Mouse (Mus musculus): ENCODE results near the gene Dus1l. TPM values are rescaled to one million over a fixed set of nuclear protein-coding genes. Genes with fewer than 3 reads are reported as not detected.
"Not testable (repeated sequence)": the region's sequence is repeated elsewhere in the genome, so short reads cannot be mapped to it uniquely, and the experiment has no call there.

The Dus1l gene
- polyA plus RNA-seq, 1 experiment from 2014 or later, result 51.6 TPM

DNA sequence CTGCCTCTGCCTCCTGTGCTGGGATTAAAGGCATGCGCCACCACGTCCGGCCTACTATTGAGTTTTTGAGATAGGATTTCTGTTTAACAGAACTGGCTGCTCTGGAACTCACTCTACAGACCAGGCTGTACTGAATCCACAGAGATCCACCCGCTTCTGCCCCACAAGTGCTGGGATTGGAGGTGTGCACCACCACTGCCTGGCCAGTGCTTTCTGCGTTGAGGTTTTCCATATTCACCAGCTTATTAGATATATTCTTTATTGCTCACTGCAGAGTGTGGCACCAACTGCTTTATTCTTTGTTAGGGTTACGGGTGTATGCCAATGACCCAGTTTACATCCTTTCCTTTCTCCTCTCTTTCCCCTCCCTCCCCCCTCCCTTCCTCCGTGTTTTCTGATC lies 8.1 kb upstream of the Dus1l start:
- H3K9me3 ChIP-seq (replicated peaks; ENCODE audit: control insufficient read depth, low read length), result no peaks in the 10 kb centered on the region
- ATAC-seq (ENCODE audit: low read depth), result no peak
- WGBS (ENCODE audit: insufficient replicate concordance), result 64% methylated on average over 7 of the region's 7 CpGs
- H3K4me2 ChIP-seq (ENCODE audit: low read depth, low read length), result no peak overlapping the region
- no peak overlapping the region for H3K9ac ChIP-seq (ENCODE audit: low read depth, low read length)
- H3K27ac ChIP-seq (ENCODE audit: low read length), result no peak overlapping the region
- peaks cover 4% of the 10 kb centered on the region for H3K4me1 ChIP-seq (ENCODE audit: control insufficient read depth, low read depth, low read length)
- no peak overlapping the region for H3K4me3 ChIP-seq (ENCODE audit: low read depth, low read length)
- peaks cover 20% of the 10 kb centered on the region for H3K36me3 ChIP-seq (ENCODE audit: control insufficient read depth, insufficient read depth)
- no peaks in the 10 kb centered on the region for H3K27me3 ChIP-seq (ENCODE audit: control insufficient read depth, insufficient read depth, low read depth, low read length)

DNA sequence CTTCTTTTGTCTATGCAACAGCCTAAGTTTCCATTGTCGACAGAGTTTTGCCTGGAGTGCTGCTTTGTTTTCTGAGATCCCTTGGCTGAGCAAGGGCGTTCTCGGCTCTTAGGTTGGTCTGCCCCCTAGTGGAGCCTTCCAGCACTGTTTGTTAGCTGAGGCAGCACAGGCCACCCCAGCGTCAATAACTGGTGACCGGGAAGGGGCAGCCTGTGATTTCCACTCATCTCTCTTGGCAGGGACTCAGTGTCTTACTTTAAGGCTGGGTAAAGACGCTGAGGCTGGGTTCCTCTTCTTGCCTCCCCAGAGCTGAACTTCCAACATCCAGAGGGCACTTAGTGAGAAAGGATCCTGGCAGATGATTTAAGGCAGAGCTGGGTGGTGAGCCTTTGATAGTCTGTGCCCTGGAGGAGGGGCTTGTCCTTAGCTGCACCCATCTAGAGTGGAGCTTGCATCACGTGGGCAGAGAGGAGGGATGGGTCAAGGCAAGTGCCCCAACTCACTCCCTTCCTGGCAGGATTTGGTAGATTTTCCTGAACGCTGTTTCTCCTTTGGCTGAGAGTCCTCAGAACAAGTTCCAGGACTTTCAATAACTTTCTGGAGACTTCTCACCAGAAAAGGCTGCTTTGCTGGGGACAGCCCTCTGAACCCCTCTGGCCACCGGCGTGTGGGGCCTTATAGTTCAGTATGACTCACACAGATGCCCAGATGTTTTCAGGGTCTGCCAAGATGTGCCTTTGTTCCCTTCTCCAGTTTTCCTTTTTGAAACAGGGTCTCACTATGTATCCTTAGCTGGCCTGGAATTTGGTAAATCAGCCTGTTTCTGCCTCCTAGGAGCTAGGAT lies 4.1 kb upstream of the Dus1l start:
- no peaks in the 10 kb centered on the region for H3K36me3 ChIP-seq (ENCODE audit: control insufficient read depth, insufficient read depth)
- no peak overlapping the region for H3K9ac ChIP-seq (ENCODE audit: low read depth, low read length)
- WGBS (ENCODE audit: insufficient replicate concordance), result 12% methylated on average over 10 of the region's 10 CpGs
- H3K9me3 ChIP-seq (replicated peaks; ENCODE audit: control insufficient read depth, low read length), result no peaks in the 10 kb centered on the region
- peak; percentile 39; the same call in 1 of the 2 replicates for ATAC-seq (ENCODE audit: low read depth)
- no peak overlapping the region for H3K4me2 ChIP-seq (ENCODE audit: low read depth, low read length)
- no peak overlapping the region for H3K27ac ChIP-seq (ENCODE audit: low read length)
- H3K27me3 ChIP-seq (ENCODE audit: control insufficient read depth, insufficient read depth, low read depth, low read length), result no peaks in the 10 kb centered on the region
- no peak overlapping the region for H3K4me3 ChIP-seq (ENCODE audit: low read depth, low read length)
- H3K4me1 ChIP-seq (ENCODE audit: control insufficient read depth, low read depth, low read length), result peaks cover 13% of the 10 kb centered on the region

DNA sequence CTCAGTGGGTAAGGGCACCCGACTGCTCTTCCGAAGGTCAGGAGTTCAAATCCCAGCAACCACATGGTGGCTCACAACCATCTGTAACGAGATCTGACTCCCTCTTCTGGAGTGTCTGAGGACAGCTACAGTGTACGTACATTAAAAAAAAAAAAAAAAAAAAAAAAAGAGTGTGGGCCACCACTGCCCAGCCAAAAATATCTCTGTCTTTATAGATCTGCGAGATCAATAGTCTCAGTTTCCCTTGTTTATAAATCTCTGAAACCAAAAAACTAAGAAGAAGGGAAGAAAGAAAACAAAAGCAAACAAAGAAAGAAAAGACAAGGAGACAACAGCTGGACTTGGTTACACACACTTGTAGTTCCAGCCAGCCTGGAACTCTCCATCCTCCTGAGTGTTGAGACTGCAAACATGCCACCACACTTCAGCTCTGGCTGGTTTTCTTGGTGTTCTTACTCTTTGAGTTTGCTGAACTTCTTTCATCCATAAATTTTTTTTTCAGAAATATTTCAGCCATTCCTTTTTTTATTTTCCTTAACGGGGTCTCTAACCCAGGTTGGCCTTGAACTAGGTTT lies 3.2 kb upstream of the Dus1l start:
- H3K4me3 ChIP-seq (ENCODE audit: low read depth, low read length), result no peak overlapping the region
- no peaks in the 10 kb centered on the region for H3K9me3 ChIP-seq (replicated peaks; ENCODE audit: control insufficient read depth, low read length)
- WGBS (ENCODE audit: insufficient replicate concordance), result 37% methylated on average over 6 of the region's 6 CpGs
- no peak overlapping the region for H3K27ac ChIP-seq (ENCODE audit: low read length)
- H3K4me2 ChIP-seq (ENCODE audit: low read depth, low read length), result no peak overlapping the region
- H3K27me3 ChIP-seq (ENCODE audit: control insufficient read depth, insufficient read depth, low read depth, low read length), result no peaks in the 10 kb centered on the region
- no peak overlapping the region for H3K9ac ChIP-seq (ENCODE audit: low read depth, low read length)
- H3K36me3 ChIP-seq (ENCODE audit: control insufficient read depth, insufficient read depth), result no peaks in the 10 kb centered on the region
- ATAC-seq (ENCODE audit: low read depth), result no peak
- H3K4me1 ChIP-seq (ENCODE audit: control insufficient read depth, low read depth, low read length), result peaks cover 19% of the 10 kb centered on the region

DNA sequence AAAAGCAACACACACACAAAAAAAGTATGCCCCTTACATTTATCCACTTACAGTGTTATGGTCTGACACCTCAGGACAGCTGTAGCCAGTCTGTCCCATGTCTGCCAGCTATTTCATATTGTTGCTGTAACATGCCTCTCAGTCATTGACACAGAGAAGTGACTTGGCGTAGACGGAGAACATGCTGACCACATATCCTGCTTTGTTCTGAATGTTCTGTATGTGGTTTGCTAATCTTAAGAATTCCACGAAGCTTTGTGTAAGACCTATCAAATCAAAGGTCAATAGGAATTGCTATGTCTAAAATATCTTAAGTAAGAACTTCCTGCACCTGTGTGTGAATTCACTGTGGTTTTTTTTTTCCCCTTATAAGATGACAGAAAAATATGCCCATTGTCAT lies 2.0 kb upstream of the Dus1l start:
- Histone ChIP-seq H3K4me3 (ENCODE audit: low read depth, low read length) (no peak overlapping the region), H3K9me3 (replicated peaks; ENCODE audit: control insufficient read depth, low read length) (no peaks in the 10 kb centered on the region), H3K27me3 (ENCODE audit: control insufficient read depth, insufficient read depth, low read depth, low read length) (no peaks in the 10 kb centered on the region), H3K36me3 (ENCODE audit: control insufficient read depth, insufficient read depth) (no peaks in the 10 kb centered on the region), H3K27ac (ENCODE audit: low read length) (no peak overlapping the region), H3K9ac (ENCODE audit: low read depth, low read length) (no peak overlapping the region), H3K4me1 (ENCODE audit: control insufficient read depth, low read depth, low read length) (peaks cover 19% of the 10 kb centered on the region), H3K4me2 (ENCODE audit: low read depth, low read length) (no peak overlapping the region)
- no peak for ATAC-seq (ENCODE audit: low read depth)
- 35% methylated on average over 3 of the region's 3 CpGs for WGBS (ENCODE audit: insufficient replicate concordance)

DNA sequence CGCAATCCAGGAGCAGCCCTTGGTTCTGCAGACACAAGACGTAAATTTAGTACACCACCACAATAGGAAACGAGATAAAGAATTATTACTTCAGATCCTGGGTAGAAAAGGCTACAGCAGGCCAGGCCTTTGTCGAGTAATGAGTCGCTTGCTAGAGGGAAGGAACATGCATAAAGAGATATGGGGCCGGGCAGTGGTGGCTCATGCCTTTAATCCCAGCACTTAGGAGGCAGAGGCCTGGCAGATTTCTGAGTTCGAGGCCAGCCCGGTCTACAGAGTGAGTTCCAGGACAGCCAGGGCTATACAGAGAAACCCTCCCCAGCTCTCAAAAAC lies 377 bp upstream of the Dus1l start:
- H3K9ac ChIP-seq (ENCODE audit: low read depth, low read length), result peak overlapping the region; percentile 81
- peak overlapping the region; percentile 14; the same call in 1 of the 2 replicates for H3K27ac ChIP-seq (ENCODE audit: low read length)
- no peaks in the 10 kb centered on the region for H3K9me3 ChIP-seq (replicated peaks; ENCODE audit: control insufficient read depth, low read length)
- H3K27me3 ChIP-seq (ENCODE audit: control insufficient read depth, insufficient read depth, low read depth, low read length), result no peaks in the 10 kb centered on the region
- WGBS (ENCODE audit: insufficient replicate concordance), result 24% methylated on average over 8 of the region's 8 CpGs
- H3K4me1 ChIP-seq (ENCODE audit: control insufficient read depth, low read depth, low read length), result peaks cover 19% of the 10 kb centered on the region
- H3K36me3 ChIP-seq (ENCODE audit: control insufficient read depth, insufficient read depth), result peaks cover 16% of the 10 kb centered on the region
- peak overlapping the region; percentile 84 for H3K4me3 ChIP-seq (ENCODE audit: low read depth, low read length)
- peak; percentile 7; the same call in 1 of the 2 replicates for ATAC-seq (ENCODE audit: low read depth)
- H3K4me2 ChIP-seq (ENCODE audit: low read depth, low read length), result peak overlapping the region; percentile 79

DNA sequence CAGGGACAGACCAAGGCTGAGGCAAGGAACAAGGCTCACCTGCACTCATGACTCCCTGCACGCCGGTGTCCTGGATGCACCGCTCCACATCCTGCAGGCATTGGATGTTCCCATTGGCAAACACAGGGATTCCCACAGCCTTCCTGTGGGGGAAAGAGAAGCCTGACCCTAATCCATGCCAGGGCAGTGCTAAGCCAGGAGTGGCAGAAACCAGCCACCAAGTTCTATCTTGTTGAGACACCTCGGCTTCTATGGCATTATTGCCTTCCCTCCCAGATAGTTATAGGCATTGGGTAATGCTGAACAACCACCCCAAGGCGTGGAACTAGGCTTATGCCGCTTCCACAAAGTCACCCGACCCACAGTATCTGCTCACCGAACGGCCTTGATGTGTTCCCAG lies 3.6 kb downstream of the Dus1l start:
- Histone ChIP-seq H3K27ac (ENCODE audit: low read length) (no peak overlapping the region), H3K9me3 (replicated peaks; ENCODE audit: control insufficient read depth, low read length) (no peaks in the 10 kb centered on the region), H3K27me3 (ENCODE audit: control insufficient read depth, insufficient read depth, low read depth, low read length) (no peaks in the 10 kb centered on the region), H3K9ac (ENCODE audit: low read depth, low read length) (no peak overlapping the region), H3K4me2 (ENCODE audit: low read depth, low read length) (no peak overlapping the region), H3K36me3 (ENCODE audit: control insufficient read depth, insufficient read depth) (peaks cover 45% of the 10 kb centered on the region), H3K4me1 (ENCODE audit: control insufficient read depth, low read depth, low read length) (peaks cover 16% of the 10 kb centered on the region), H3K4me3 (ENCODE audit: low read depth, low read length) (no peak overlapping the region)
- 87% methylated on average over 9 of the region's 9 CpGs for WGBS (ENCODE audit: insufficient replicate concordance)
- no peak for ATAC-seq (ENCODE audit: low read depth)

DNA sequence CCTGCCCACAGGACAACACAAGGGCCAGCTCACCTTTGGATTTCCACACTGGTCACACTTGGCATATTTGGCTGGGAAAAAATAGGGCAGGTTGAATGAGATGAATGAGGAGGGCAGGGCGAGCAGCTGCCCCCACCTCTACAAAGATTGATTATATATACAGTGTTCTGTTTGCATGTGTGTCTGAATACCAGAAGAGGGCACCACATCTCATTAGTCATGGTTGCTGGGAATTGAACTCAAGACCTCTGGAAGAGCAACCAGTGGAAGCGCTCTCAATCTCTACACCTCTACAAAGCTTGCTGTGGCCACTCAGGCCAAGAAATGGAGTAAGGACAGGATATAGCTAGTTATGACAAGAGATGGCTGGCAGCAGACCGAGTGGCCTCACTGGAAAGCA lies 6.4 kb downstream of the Dus1l start:
- Histone ChIP-seq H3K4me1 (ENCODE audit: control insufficient read depth, low read depth, low read length) (peaks cover 11% of the 10 kb centered on the region), H3K9ac (ENCODE audit: low read depth, low read length) (no peak overlapping the region), H3K9me3 (replicated peaks; ENCODE audit: control insufficient read depth, low read length) (no peaks in the 10 kb centered on the region), H3K36me3 (ENCODE audit: control insufficient read depth, insufficient read depth) (peaks cover 48% of the 10 kb centered on the region), H3K4me3 (ENCODE audit: low read depth, low read length) (no peak overlapping the region), H3K4me2 (ENCODE audit: low read depth, low read length) (no peak overlapping the region), H3K27me3 (ENCODE audit: control insufficient read depth, insufficient read depth, low read depth, low read length) (no peaks in the 10 kb centered on the region), H3K27ac (ENCODE audit: low read length) (no peak overlapping the region)
- no peak for ATAC-seq (ENCODE audit: low read depth)
- WGBS (ENCODE audit: insufficient replicate concordance), result 74% methylated on average over 3 of the region's 3 CpGs

DNA sequence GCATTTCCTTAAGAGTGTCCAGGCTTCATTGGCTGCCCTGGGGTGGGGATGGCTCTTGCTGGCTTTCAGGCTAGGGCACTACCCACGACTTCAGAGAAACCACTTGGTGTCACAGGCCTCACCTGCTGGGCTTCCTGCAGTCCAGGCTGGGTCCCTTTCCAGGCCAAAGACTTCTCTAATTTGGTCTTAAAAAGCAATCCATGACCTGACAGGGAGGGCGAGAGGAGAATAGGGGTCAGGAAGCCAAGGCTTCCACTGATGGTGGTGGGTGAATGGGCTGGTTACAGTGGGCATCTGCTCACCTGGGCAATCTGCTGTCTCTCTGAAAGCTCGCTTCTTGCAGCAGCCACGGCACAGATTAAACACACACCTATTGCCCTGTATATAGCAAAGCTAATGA lies 6.8 kb downstream of the Dus1l start:
- Histone ChIP-seq H3K9me3 (replicated peaks; ENCODE audit: control insufficient read depth, low read length) (no peaks in the 10 kb centered on the region), H3K4me1 (ENCODE audit: control insufficient read depth, low read depth, low read length) (peaks cover 11% of the 10 kb centered on the region), H3K36me3 (ENCODE audit: control insufficient read depth, insufficient read depth) (peaks cover 48% of the 10 kb centered on the region), H3K27ac (ENCODE audit: low read length) (no peak overlapping the region), H3K27me3 (ENCODE audit: control insufficient read depth, insufficient read depth, low read depth, low read length) (no peaks in the 10 kb centered on the region), H3K4me3 (ENCODE audit: low read depth, low read length) (no peak overlapping the region), H3K9ac (ENCODE audit: low read depth, low read length) (no peak overlapping the region), H3K4me2 (ENCODE audit: low read depth, low read length) (no peak overlapping the region)
- 72% methylated on average over 4 of the region's 4 CpGs for WGBS (ENCODE audit: insufficient replicate concordance)
- no peak for ATAC-seq (ENCODE audit: low read depth)

DNA sequence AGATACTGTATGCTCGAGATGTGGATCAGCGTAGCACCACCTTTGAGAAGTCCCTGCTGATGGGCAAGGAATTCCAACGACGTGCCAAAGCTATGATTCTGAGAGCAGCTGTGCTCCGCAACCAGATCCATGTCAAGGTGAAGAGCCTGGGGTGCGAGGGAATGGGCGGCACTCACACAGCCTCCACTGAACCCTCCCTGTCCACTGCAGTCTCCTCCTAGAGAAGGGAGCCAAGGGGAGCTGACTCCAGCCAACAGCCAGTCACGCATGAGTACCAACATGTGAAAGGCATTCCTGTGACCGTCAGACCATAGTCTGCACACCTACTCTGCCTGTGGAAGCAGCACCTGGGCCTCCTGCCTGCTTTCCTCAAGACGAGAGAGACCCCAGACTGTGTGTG lies 7.7 kb downstream of the Dus1l start:
- not testable (repeated sequence) for H3K9ac ChIP-seq (ENCODE audit: low read depth, low read length); H3K27me3 ChIP-seq (ENCODE audit: control insufficient read depth, insufficient read depth, low read depth, low read length); H3K27ac ChIP-seq (ENCODE audit: low read length); H3K9me3 ChIP-seq (replicated peaks; ENCODE audit: control insufficient read depth, low read length); ATAC-seq (ENCODE audit: low read depth); H3K4me2 ChIP-seq (ENCODE audit: low read depth, low read length); H3K4me3 ChIP-seq (ENCODE audit: low read depth, low read length)
- H3K4me1 ChIP-seq (ENCODE audit: control insufficient read depth, low read depth, low read length), result peaks cover 13% of the 10 kb centered on the region
- WGBS (ENCODE audit: insufficient replicate concordance), result 83% methylated on average over 9 of the region's 10 CpGs
- H3K36me3 ChIP-seq (ENCODE audit: control insufficient read depth, insufficient read depth), result peaks cover 48% of the 10 kb centered on the region
